Mouse (Mus musculus) erythroblast, embryonic 14.5 days (primary cell): Measurements from ENCODE around the gene Brcc3.
"Not testable (repeated sequence)": the region's sequence is repeated elsewhere in the genome, so short reads cannot be mapped to it uniquely, and the experiment has no call there.

ENCODE experiments used
- GATA1 ChIP-seq: IDR thresholded peaks from 2 replicates; pipeline ENCODE4 v1.6.1; 2012; ENCODE audit warnings: low read length, inconsistent platforms, mixed read lengths
- TAL1 ChIP-seq: IDR thresholded peaks from 3 replicates; pipeline ENCODE4 v1.6.1; 2012; ENCODE audit warnings: low read length, inconsistent platforms, mixed read lengths

GRCm38 (mm10) chrX:75475182-75475644 is 58.8 kb downstream of the Brcc3 start:
- not testable (repeated sequence) for TF ChIP-seq GATA1, TAL1
